Mouse (Mus musculus): ENCODE data around the gene 6030408B16Rik. TPM values are rescaled to one million over a fixed set of nuclear protein-coding genes. Genes with fewer than 3 reads are reported as not detected.

6030408B16Rik gene
- polyA plus RNA-seq, 1 experiment from 2014 or later: 0.13 TPM

GRCm38 (mm10) chr15:101316279-101316912 lies 23.4 kb downstream of the 6030408B16Rik start:
- Histone ChIP-seq H3K4me2 (ENCODE audit: low read length) (peak overlapping the region; percentile 45), H3K36me3 (ENCODE audit: control insufficient read depth, insufficient read depth, low read length) (no peaks in the 10 kb centered on the region), H3K4me1 (ENCODE audit: control insufficient read depth, insufficient read depth, low read depth, low read length) (no peaks in the 10 kb centered on the region; the same call in 1 of the 2 replicates), H3K9me3 (ENCODE audit: control insufficient read depth, low read length) (no peaks in the 10 kb centered on the region), H3K9ac (ENCODE audit: low read depth, low read length) (no peak overlapping the region), H3K27me3 (replicated peaks; ENCODE audit: control insufficient read depth, insufficient read depth, low read length) (no peaks in the 10 kb centered on the region), H3K4me3 (ENCODE audit: low read length) (no peak overlapping the region; the same call in 1 of the 2 replicates), H3K27ac (ENCODE audit: low read depth, low read length) (no peak overlapping the region)
- ATAC-seq: no peak
- WGBS: 71% methylated on average over 13 of the region's 13 CpGs

- no peak overlapping the region for H3K4me2 ChIP-seq (ENCODE audit: low read length)
- 82% methylated on average over 18 of the region's 18 CpGs for WGBS
- no peak overlapping the region for H3K9ac ChIP-seq (ENCODE audit: low read depth, low read length)
- no peak overlapping the region for H3K4me3 ChIP-seq (ENCODE audit: low read length)
- H3K27me3 ChIP-seq (replicated peaks; ENCODE audit: control insufficient read depth, insufficient read depth, low read length): no peaks in the 10 kb centered on the region
- no peak overlapping the region for H3K27ac ChIP-seq (ENCODE audit: low read depth, low read length)
- H3K36me3 ChIP-seq (ENCODE audit: control insufficient read depth, insufficient read depth, low read length): no peaks in the 10 kb centered on the region
- H3K4me1 ChIP-seq (ENCODE audit: control insufficient read depth, insufficient read depth, low read depth, low read length): no peaks in the 10 kb centered on the region; the same call in 1 of the 2 replicates
- H3K9me3 ChIP-seq (ENCODE audit: control insufficient read depth, low read length): no peaks in the 10 kb centered on the region
- no peak for ATAC-seq
These were observed 24.2 kb downstream of the 6030408B16Rik start for GRCm38 (mm10) chr15:101316913-101317813.

- no peaks in the 10 kb centered on the region for H3K36me3 ChIP-seq (ENCODE audit: control insufficient read depth, insufficient read depth, low read length)
These were observed 24.9 kb downstream of the 6030408B16Rik start for GRCm38 (mm10) chr15:101317814-101318500.

GRCm38 (mm10) chr15:101318889-101319765 lies 26.1 kb downstream of the 6030408B16Rik start:
- Histone ChIP-seq H3K36me3 (ENCODE audit: control insufficient read depth, insufficient read depth, low read length) (no peaks in the 10 kb centered on the region), H3K4me2 (ENCODE audit: low read length) (no peak overlapping the region), H3K9me3 (ENCODE audit: control insufficient read depth, low read length) (no peaks in the 10 kb centered on the region), H3K27ac (ENCODE audit: low read depth, low read length) (no peak overlapping the region), H3K4me1 (ENCODE audit: control insufficient read depth, insufficient read depth, low read depth, low read length) (no peaks in the 10 kb centered on the region; the same call in 1 of the 2 replicates), H3K9ac (ENCODE audit: low read depth, low read length) (no peak overlapping the region), H3K4me3 (ENCODE audit: low read length) (no peak overlapping the region), H3K27me3 (replicated peaks; ENCODE audit: control insufficient read depth, insufficient read depth, low read length) (no peaks in the 10 kb centered on the region)
- 55% methylated on average over 14 of the region's 14 CpGs for WGBS
- no peak for ATAC-seq

More at GRCm38 (mm10) chr15:101317814-101318500, 24.9 kb downstream of the 6030408B16Rik start:
- no peak for ATAC-seq
- no peak overlapping the region for H3K4me3 ChIP-seq (ENCODE audit: low read length)
- no peaks in the 10 kb centered on the region for H3K9me3 ChIP-seq (ENCODE audit: control insufficient read depth, low read length)
- H3K9ac ChIP-seq (ENCODE audit: low read depth, low read length): no peak overlapping the region
- no peaks in the 10 kb centered on the region for H3K27me3 ChIP-seq (replicated peaks; ENCODE audit: control insufficient read depth, insufficient read depth, low read length)
- H3K4me2 ChIP-seq (ENCODE audit: low read length): no peak overlapping the region
- no peak overlapping the region for H3K27ac ChIP-seq (ENCODE audit: low read depth, low read length)
- WGBS: 78% methylated on average over 2 of the region's 2 CpGs
- H3K4me1 ChIP-seq (ENCODE audit: control insufficient read depth, insufficient read depth, low read depth, low read length): no peaks in the 10 kb centered on the region; the same call in 1 of the 2 replicates

- Histone ChIP-seq H3K4me1 (ENCODE audit: control insufficient read depth, insufficient read depth, low read depth, low read length) (no peaks in the 10 kb centered on the region; the same call in 1 of the 2 replicates), H3K36me3 (ENCODE audit: control insufficient read depth, insufficient read depth, low read length) (no peaks in the 10 kb centered on the region), H3K27ac (ENCODE audit: low read depth, low read length) (no peak overlapping the region), H3K4me2 (ENCODE audit: low read length) (no peak overlapping the region), H3K4me3 (ENCODE audit: low read length) (no peak overlapping the region), H3K9me3 (ENCODE audit: control insufficient read depth, low read length) (no peaks in the 10 kb centered on the region), H3K9ac (ENCODE audit: low read depth, low read length) (no peak overlapping the region), H3K27me3 (replicated peaks; ENCODE audit: control insufficient read depth, insufficient read depth, low read length) (no peaks in the 10 kb centered on the region)
- ATAC-seq: no peak
- 87% methylated on average over 6 of the region's 6 CpGs for WGBS
These were observed 27.1 kb downstream of the 6030408B16Rik start for GRCm38 (mm10) chr15:101320010-101320617.

- Histone ChIP-seq H3K4me2 (ENCODE audit: low read length) (no peak overlapping the region), H3K27ac (ENCODE audit: low read depth, low read length) (no peak overlapping the region), H3K27me3 (replicated peaks; ENCODE audit: control insufficient read depth, insufficient read depth, low read length) (no peaks in the 10 kb centered on the region), H3K9ac (ENCODE audit: low read depth, low read length) (no peak overlapping the region), H3K9me3 (ENCODE audit: control insufficient read depth, low read length) (no peaks in the 10 kb centered on the region), H3K36me3 (ENCODE audit: control insufficient read depth, insufficient read depth, low read length) (no peaks in the 10 kb centered on the region), H3K4me3 (ENCODE audit: low read length) (no peak overlapping the region), H3K4me1 (ENCODE audit: control insufficient read depth, insufficient read depth, low read depth, low read length) (no peaks in the 10 kb centered on the region; the same call in 1 of the 2 replicates)
- no peak for ATAC-seq
- 71% methylated on average over 6 of the region's 6 CpGs for WGBS
These were observed 27.6 kb downstream of the 6030408B16Rik start for GRCm38 (mm10) chr15:101320618-101321041.

- 75% methylated on average over 5 of the region's 5 CpGs for WGBS
- no peak for ATAC-seq
- Histone ChIP-seq H3K27me3 (replicated peaks; ENCODE audit: control insufficient read depth, insufficient read depth, low read length) (no peaks in the 10 kb centered on the region), H3K4me1 (ENCODE audit: control insufficient read depth, insufficient read depth, low read depth, low read length) (no peaks in the 10 kb centered on the region; the same call in 1 of the 2 replicates), H3K27ac (ENCODE audit: low read depth, low read length) (no peak overlapping the region), H3K9ac (ENCODE audit: low read depth, low read length) (no peak overlapping the region), H3K9me3 (ENCODE audit: control insufficient read depth, low read length) (no peaks in the 10 kb centered on the region), H3K4me3 (ENCODE audit: low read length) (no peak overlapping the region), H3K36me3 (ENCODE audit: control insufficient read depth, insufficient read depth, low read length) (no peaks in the 10 kb centered on the region), H3K4me2 (ENCODE audit: low read length) (no peak overlapping the region)
These were observed 28.1 kb downstream of the 6030408B16Rik start for GRCm38 (mm10) chr15:101321126-101321525.

- Histone ChIP-seq H3K4me3 (ENCODE audit: low read length) (no peak overlapping the region), H3K9ac (ENCODE audit: low read depth, low read length) (no peak overlapping the region), H3K9me3 (ENCODE audit: control insufficient read depth, low read length) (no peaks in the 10 kb centered on the region), H3K27ac (ENCODE audit: low read depth, low read length) (no peak overlapping the region), H3K4me2 (ENCODE audit: low read length) (no peak overlapping the region), H3K4me1 (ENCODE audit: control insufficient read depth, insufficient read depth, low read depth, low read length) (no peaks in the 10 kb centered on the region), H3K36me3 (ENCODE audit: control insufficient read depth, insufficient read depth, low read length) (no peaks in the 10 kb centered on the region), H3K27me3 (replicated peaks; ENCODE audit: control insufficient read depth, insufficient read depth, low read length) (no peaks in the 10 kb centered on the region)
- WGBS: 90% methylated on average over 5 of the region's 5 CpGs
- ATAC-seq: no peak
These were observed 29.1 kb downstream of the 6030408B16Rik start for GRCm38 (mm10) chr15:101322106-101322505.

Measured in hindbrain, embryonic 16.5 days (tissue).